Mouse (Mus musculus): Measurements from ENCODE around the gene Arid4a. TPM values are rescaled to one million over a fixed set of nuclear protein-coding genes. Genes with fewer than 3 reads are reported as not detected.
A peak's percentile ranks its signal among the peaks of the same experiment; 100 is the strongest.

Gene Arid4a
- polyA plus RNA-seq, 1 experiment from 2014 or later = 19.3 TPM

DNA sequence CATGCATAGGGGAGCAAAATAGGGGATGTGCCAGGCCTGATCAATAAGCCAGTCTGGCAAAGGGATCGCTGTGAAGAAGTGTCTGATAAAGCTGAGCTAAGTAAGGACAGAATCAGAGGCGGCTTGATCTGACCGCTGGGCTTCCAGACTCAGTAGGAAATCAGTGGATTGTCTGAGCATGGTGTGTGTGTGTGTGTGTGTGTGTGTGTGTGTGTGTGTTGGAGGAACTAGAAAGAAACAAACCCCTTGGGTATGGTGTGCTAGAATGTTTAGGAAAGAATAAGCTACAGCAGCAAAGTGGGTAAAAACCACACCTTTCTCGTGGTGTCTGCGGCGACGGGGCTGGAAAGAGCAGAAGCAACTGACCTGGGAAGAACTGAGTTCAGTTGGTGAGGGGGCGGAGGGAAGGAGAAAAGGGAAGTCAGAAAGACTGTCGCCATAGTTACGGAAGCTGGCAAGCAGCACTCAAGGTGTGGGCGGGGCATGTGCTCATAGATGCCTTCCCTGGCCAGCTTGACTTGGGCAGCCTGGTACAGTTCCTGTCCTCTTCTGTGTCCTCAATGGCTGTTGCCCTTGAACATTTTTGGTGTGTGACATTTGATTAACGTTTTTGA is 98.0 kb downstream of the Arid4a start:
- peak overlapping the region; percentile 49 for H3K4me2 ChIP-seq (ENCODE audit: low read depth, low read length)
- peak; percentile 71 for ATAC-seq
- no peaks in the 10 kb centered on the region for H3K36me3 ChIP-seq (replicated peaks; ENCODE audit: insufficient read depth, low read length)
- peak; percentile 70 for DNase-seq
- TF ChIP-seq CTCF (IDR thresholded peaks at IDR 0.05; ENCODE audit: low read depth) (no peak), EP300 (IDR thresholded peaks at IDR 0.05; ENCODE audit: low read depth) (no peak)
- 15% methylated on average over 12 of the region's 12 CpGs for WGBS (ENCODE audit: insufficient replicate concordance)
- H3K4me3 ChIP-seq (ENCODE audit: low read depth, low read length) = no peak overlapping the region
- H3K27me3 ChIP-seq (ENCODE audit: insufficient read depth, low read length) = no peaks in the 10 kb centered on the region
- H3K4me1 ChIP-seq (ENCODE audit: insufficient read depth) = peaks cover 7% of the 10 kb centered on the region; the same call in 1 of the 2 replicates
- no peak overlapping the region for H3K9ac ChIP-seq (replicated peaks)
- H3K27ac ChIP-seq (ENCODE audit: low read depth) = no peak overlapping the region
- H3K9me3 ChIP-seq (ENCODE audit: low read length) = no peaks in the 10 kb centered on the region

GRCm38 (mm10) chr12:71116411-71116810 is 100.6 kb downstream of the Arid4a start:
- Histone ChIP-seq H3K27ac (ENCODE audit: low read depth) (no peak overlapping the region), H3K36me3 (replicated peaks; ENCODE audit: insufficient read depth, low read length) (no peaks in the 10 kb centered on the region), H3K4me1 (ENCODE audit: insufficient read depth) (peaks cover 3% of the 10 kb centered on the region; the same call in 1 of the 2 replicates), H3K27me3 (ENCODE audit: insufficient read depth, low read length) (no peaks in the 10 kb centered on the region), H3K4me2 (ENCODE audit: low read depth, low read length) (no peak overlapping the region), H3K9ac (replicated peaks) (no peak overlapping the region), H3K4me3 (ENCODE audit: low read depth, low read length) (no peak overlapping the region), H3K9me3 (ENCODE audit: low read length) (no peaks in the 10 kb centered on the region)
- 87% methylated on average over 5 of the region's 5 CpGs for WGBS (ENCODE audit: insufficient replicate concordance)
- ATAC-seq = no peak
- DNase-seq = no peak
- TF ChIP-seq EP300 (IDR thresholded peaks at IDR 0.05; ENCODE audit: low read depth) = no peak
- no peak for TF ChIP-seq CTCF (IDR thresholded peaks at IDR 0.05; ENCODE audit: low read depth)

DNA sequence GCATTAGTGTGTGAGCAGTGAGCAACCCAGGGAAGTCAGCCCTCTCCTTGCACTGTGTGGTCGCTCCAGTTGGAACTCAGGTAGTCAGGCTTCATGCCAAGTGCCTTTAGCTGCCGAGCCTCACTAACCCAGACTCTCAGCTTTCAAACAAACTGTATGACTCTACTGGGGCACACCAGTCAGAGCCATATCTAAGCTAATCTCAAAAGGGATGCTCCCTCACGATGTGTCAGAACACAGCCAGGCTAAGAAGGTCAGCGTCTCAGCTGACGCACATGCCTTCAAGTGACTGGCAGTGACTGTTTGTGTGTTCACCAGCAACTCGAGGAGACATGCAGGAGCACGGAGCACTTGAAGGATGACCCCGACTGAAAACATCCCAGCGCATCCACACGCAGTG is 106.9 kb downstream of the Arid4a start:
- peaks cover 26% of the 10 kb centered on the region for H3K36me3 ChIP-seq (replicated peaks; ENCODE audit: insufficient read depth, low read length)
- H3K9me3 ChIP-seq (ENCODE audit: low read length) = no peaks in the 10 kb centered on the region
- TF ChIP-seq EP300 (IDR thresholded peaks at IDR 0.05; ENCODE audit: low read depth) (no peak), CTCF (IDR thresholded peaks at IDR 0.05; ENCODE audit: low read depth) (no peak)
- H3K4me1 ChIP-seq (ENCODE audit: insufficient read depth) = no peaks in the 10 kb centered on the region
- no peak for DNase-seq
- H3K4me3 ChIP-seq (ENCODE audit: low read depth, low read length) = no peak overlapping the region
- no peak overlapping the region for H3K4me2 ChIP-seq (ENCODE audit: low read depth, low read length)
- 80% methylated on average over 10 of the region's 10 CpGs for WGBS (ENCODE audit: insufficient replicate concordance)
- H3K9ac ChIP-seq (replicated peaks) = no peak overlapping the region
- H3K27me3 ChIP-seq (ENCODE audit: insufficient read depth, low read length) = no peaks in the 10 kb centered on the region
- H3K27ac ChIP-seq (ENCODE audit: low read depth) = no peak overlapping the region
- no peak for ATAC-seq

GRCm38 (mm10) chr12:71123286-71123685 is 107.5 kb downstream of the Arid4a start:
- Histone ChIP-seq H3K4me2 (ENCODE audit: low read depth, low read length) (no peak overlapping the region), H3K4me1 (ENCODE audit: insufficient read depth) (no peaks in the 10 kb centered on the region), H3K4me3 (ENCODE audit: low read depth, low read length) (no peak overlapping the region), H3K27me3 (ENCODE audit: insufficient read depth, low read length) (no peaks in the 10 kb centered on the region), H3K9ac (replicated peaks) (no peak overlapping the region), H3K27ac (ENCODE audit: low read depth) (no peak overlapping the region), H3K9me3 (ENCODE audit: low read length) (no peaks in the 10 kb centered on the region), H3K36me3 (replicated peaks; ENCODE audit: insufficient read depth, low read length) (peaks cover 29% of the 10 kb centered on the region)
- ATAC-seq = no peak
- TF ChIP-seq EP300 (IDR thresholded peaks at IDR 0.05; ENCODE audit: low read depth) (no peak), CTCF (IDR thresholded peaks at IDR 0.05; ENCODE audit: low read depth) (no peak)
- DNase-seq = no peak
- WGBS (ENCODE audit: insufficient replicate concordance) = 83% methylated on average over 9 of the region's 9 CpGs

- Histone ChIP-seq H3K9me3 (ENCODE audit: low read length) (no peaks in the 10 kb centered on the region), H3K4me2 (ENCODE audit: low read depth, low read length) (peak overlapping the region; percentile 99), H3K4me3 (ENCODE audit: low read depth, low read length) (peak overlapping the region; percentile 82), H3K27me3 (ENCODE audit: insufficient read depth, low read length) (no peaks in the 10 kb centered on the region), H3K36me3 (replicated peaks; ENCODE audit: insufficient read depth, low read length) (peaks cover 17% of the 10 kb centered on the region), H3K27ac (ENCODE audit: low read depth) (peak overlapping the region; percentile 92; the same call in 1 of the 2 replicates), H3K9ac (replicated peaks) (peak overlapping the region; percentile 94), H3K4me1 (ENCODE audit: insufficient read depth) (peaks cover 15% of the 10 kb centered on the region)
- 9% methylated on average over 5 of the region's 5 CpGs for WGBS (ENCODE audit: insufficient replicate concordance)
- no peak for ATAC-seq
- DNase-seq = no peak
- TF ChIP-seq EP300 (IDR thresholded peaks at IDR 0.05; ENCODE audit: low read depth) (no peak), CTCF (IDR thresholded peaks at IDR 0.05; ENCODE audit: low read depth) (no peak)
These were observed 119.8 kb downstream of the Arid4a start for GRCm38 (mm10) chr12:71135581-71135980.

- H3K27ac ChIP-seq (ENCODE audit: low read depth) = peak within 1 kb of the TSS; percentile 92
- H3K9me3 ChIP-seq (ENCODE audit: low read length) = no peaks in the 10 kb centered on the region
- H3K27me3 ChIP-seq (ENCODE audit: insufficient read depth, low read length) = no peaks in the 10 kb centered on the region
- DNase-seq (peak; percentile 84), ATAC-seq (peak; percentile 90)
- peak within 1 kb of the TSS; percentile 82 for H3K4me3 ChIP-seq (ENCODE audit: low read depth, low read length)
- peak within 1 kb of the TSS; percentile 99 for H3K4me2 ChIP-seq (ENCODE audit: low read depth, low read length)
- H3K4me1 ChIP-seq (ENCODE audit: insufficient read depth) = peaks cover 15% of the 10 kb centered on the region
- H3K9ac ChIP-seq (replicated peaks) = peak within 1 kb of the TSS; percentile 94
- TF ChIP-seq CTCF (IDR thresholded peaks at IDR 0.05; ENCODE audit: low read depth) = no peak
- TF ChIP-seq EP300 (IDR thresholded peaks at IDR 0.05; ENCODE audit: low read depth) = no peak; the same call in 1 of the 2 replicates
- WGBS (ENCODE audit: insufficient replicate concordance) = under 1% methylated on average over 52 of the region's 52 CpGs
- peaks cover 24% of the 10 kb centered on the region for H3K36me3 ChIP-seq (replicated peaks; ENCODE audit: insufficient read depth, low read length)
These were observed 120.6 kb downstream of the Arid4a start, which contains the start of the genes Timm9 and 2700049A03Rik for GRCm38 (mm10) chr12:71136130-71136973. Gene Timm9 (minus strand): TSS chr12:71136684. Gene 2700049A03Rik (plus strand): TSS chr12:71136848.
